Mouse (Mus musculus): Measurements from ENCODE around the gene Akap13.

The Akap13 gene

DNA sequence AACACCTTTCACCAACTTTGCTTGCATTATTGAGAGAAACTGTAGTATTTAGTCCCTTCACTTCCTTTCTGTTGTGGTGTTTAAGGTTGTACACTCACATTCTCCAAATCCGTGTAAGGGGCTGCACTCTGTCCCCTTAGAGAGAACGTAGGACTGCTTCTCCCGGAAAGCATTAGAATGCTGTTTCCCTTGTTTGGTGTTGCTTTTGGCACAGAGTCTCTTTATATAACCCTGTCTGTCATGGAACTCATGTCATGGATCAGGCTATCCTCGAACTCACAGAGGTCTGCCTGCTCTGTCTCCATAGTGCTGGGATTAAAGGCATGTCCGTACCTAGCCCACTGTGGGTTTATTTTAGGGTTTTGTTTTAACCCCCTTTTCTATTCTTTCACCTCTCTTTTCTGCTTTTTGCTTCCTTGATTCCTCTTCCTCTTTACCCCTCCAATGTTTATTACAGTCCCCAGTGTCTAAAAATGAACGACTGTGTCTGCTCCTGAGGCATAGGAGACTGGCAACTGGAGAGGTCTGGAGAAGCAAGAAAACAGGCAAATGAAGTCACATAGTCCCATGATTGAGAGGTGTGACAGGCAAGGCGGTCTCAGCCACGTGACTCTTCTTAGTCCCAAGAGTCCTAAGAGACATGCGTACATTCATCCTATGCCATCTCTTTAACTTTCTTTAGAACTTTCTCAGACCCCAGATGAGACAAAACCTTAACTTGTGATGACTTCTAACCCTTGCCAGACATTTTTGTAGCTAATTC is 186.3 kb downstream of the Akap13 start:
- DNase-seq: peak; percentile 94

DNA sequence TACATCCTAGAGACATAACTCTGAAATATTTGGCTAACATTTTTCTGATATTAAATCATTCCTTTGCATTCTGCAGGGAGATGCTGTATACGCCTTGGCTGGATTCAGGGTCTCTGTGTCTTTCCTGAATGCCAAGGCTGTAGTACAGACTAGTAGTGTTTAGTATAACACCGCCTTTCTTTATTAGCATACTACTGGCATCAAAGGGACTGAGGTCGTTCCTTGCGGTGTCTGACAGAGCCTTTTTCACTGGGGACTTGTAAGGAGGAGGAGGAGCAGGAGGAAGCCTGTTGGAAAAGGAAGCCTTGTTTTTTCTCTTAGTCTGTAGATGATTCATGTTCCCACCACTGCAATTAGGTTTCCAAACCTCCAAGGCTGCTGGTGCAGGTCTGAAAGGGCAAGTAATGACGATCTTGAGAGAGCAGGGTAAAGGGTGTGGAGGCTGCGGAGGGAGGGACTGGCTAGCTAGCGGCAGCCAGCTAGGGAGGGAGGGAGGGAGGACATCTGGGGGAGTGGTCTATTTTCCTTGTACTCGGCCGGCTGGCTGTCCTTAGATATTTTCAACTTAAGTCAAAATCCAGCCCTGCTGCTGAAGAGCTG is 186.9 kb downstream of the Akap13 start:
- DNase-seq: peak; percentile 99

DNA sequence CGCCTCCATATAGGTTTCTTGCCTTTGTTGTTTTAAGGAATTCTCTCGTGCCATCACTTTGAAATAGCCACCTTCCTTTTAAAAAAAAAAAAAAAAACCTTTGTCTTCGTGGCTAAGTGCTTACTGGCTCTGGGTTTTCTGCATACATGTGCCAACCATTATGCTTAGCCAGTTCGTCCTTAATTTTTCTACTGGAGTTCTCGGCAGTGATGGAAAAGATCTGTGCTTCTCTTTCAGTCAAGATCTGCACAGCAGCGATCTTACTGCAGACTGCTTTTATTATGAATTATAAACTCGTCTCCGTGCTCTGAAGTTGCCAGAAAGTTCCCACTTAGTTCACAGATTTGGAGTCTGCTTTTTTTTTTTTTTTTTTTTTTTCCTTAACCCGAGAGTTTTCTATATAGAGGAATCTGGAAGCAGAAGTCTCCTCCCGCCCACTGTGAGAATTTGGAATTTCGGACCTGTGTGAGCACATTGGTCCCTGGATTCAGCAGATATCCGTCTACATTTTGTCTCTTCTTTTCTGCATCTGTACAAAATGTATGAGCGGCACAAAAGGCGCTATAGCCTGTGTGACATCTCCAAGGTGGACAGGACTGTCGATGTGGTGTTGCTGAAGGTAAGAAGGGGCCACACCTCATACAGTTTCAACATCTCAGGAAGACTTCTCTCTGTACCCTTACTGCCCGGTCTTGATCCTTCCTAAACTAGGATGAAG is 187.7 kb downstream of the Akap13 start:
- DNase-seq: peak; percentile 92

DNA sequence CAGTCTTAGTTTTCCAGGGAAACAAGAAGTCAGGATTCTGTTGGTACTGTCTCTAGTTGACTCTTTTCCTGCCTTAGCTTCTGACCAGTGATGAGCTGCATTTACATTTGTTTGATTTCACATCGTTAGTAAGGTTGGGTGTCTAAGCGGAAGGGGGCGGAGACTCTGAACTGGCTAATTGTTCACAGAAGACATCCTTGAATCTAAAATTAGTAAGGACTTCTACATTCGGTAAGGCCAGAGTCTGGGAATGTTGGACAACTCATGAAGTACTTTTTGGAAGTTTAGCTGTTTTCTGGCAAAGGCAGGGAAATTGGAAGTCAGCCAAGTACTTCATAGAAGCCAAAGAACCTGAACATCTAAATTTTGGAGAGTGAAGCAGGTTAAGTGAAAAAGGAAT is 188.7 kb downstream of the Akap13 start:
- DNase-seq: peak; percentile 94

DNA sequence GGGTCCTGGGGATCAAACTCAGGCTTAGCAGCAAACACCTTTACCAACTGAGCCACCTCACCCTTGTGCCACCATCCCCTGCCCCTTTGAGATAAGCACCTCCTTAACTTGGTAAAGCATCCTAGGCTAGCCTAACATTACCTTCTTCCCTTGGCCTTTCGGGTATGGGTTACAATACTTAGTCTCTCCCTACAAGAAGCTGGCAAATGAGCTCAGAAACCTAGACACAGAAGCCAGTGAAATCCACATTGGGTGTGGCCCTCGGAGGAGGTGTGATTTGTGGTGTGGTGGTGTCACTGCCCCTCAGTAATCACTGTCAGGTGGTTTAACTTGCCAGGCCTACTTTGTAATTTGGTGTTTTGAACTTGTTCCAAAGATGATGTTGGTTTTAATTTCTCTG is 189.3 kb downstream of the Akap13 start:
- DNase-seq: peak; percentile 90

DNA sequence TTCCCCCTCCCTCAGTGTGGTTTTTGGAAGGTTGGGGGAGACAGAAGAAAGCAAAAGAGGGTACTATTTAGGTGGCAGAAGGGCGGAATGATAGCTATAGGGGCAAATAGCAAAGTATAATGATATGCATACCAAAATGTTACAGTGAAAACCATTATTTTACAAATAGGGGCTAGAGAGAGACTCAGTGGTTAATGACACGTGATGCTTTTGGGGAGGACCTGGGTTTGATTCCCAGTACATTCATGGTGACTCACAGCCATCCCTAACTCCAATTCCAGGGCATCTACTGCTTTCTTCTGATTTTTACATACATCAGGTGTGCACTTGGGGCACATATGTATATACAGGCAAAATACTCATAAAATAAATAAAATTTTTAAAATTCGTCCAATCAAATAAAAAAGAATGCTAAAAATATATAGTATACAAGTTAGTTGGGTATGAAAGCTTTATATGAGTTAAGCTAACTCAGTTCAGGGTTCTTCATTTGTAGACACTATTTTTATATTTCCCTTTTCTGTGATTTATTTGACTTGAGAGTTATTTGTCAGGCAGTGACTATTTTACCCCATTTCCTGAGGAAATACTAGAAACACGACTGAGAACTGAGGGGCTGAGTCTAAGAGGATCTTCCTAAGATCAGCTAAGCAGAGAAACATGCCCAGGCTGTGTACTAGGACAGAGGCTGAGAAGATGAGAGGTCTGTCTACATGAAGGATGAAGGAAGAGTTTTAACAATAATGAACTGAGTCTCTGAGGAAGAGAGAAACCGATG is 190.0 kb downstream of the Akap13 start:
- DNase-seq: no peak

DNA sequence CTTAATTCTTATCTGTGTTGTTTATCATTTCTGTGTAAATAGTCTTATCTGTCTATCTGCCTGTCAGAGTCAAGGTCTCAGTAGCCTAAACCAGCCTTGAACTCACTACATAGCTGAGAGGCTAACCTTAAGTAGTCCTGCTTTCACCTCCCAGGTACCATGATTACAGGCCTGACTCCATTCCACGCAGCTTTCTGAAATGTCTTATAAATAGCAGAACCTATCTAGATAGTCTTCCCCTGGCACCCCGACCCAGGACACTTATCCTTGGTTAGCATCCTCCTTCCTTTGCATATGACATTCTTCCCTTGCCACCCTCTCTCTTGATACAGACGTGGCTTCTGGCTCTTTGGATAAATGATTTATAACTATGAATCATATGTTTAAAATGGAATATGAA is 192.7 kb downstream of the Akap13 start:
- peak; percentile 69 for DNase-seq

DNA sequence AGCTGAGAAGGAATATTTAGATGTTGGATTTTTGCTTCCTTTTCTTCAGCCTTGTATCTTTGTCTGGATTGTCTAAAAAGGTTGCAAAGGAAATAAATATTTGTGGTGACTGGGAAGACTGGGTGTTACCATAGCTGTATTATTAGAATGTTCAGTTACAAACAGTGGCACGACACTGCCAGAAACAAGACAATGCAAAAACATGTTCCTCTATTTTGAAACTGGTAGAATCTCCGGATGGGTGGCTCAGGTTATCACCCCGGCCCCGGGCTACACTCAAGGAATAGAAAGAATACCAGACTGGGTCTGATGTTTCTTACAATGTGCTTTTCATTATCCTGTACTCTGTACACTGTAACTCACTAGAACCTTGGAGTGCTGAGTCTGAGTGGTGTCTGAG is 193.6 kb downstream of the Akap13 start:
- DNase-seq: peak; percentile 94

DNA sequence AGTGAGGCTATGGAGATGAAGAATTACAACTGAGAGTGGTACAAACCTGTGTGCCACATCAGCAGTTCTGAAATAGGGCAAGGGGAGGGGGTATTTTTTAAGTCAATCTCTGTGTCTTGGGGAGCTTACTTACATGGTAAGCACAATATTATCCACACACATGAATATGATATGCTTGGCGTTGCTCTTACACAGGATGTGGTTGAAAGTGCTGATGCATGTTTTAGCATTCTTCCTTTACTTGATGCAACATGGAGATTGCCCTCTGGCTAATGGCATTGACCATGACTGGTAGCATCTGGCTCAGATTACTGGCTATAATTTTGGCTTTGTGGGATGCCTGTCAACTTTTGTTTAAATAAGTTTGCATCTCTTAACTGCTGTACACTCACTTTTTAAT is 194.6 kb downstream of the Akap13 start:
- DNase-seq: no peak

DNA sequence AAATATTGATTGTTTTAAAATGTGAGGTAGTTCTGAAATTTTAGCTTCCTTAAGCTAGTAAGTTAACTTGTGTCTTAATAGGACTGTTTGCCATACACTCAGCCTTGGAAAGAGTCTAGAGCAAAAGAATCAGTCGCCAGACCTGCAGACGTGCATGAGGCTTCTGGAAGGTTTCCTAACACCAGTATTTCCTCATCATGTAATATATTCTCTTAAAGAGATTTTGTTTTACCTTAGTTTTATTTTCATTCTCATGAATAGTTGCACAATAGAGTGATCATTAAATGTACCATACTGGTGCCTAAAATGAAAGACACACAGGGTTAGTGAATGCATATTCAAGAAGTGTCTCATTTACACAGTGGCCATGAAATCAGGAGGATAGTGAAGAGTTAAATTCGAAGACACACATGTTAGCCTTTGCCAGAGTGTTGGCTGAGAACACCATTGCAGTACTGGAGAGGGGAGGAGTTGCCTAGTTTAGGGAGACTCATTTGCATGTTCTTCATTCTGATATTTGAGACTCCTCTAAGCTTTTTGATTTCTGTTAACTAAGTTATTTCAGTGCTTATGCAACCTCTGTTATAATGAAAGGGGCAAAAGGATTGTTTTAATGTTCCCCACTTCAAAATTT is 198.5 kb downstream of the Akap13 start:
- peak; percentile 66 for DNase-seq

DNA sequence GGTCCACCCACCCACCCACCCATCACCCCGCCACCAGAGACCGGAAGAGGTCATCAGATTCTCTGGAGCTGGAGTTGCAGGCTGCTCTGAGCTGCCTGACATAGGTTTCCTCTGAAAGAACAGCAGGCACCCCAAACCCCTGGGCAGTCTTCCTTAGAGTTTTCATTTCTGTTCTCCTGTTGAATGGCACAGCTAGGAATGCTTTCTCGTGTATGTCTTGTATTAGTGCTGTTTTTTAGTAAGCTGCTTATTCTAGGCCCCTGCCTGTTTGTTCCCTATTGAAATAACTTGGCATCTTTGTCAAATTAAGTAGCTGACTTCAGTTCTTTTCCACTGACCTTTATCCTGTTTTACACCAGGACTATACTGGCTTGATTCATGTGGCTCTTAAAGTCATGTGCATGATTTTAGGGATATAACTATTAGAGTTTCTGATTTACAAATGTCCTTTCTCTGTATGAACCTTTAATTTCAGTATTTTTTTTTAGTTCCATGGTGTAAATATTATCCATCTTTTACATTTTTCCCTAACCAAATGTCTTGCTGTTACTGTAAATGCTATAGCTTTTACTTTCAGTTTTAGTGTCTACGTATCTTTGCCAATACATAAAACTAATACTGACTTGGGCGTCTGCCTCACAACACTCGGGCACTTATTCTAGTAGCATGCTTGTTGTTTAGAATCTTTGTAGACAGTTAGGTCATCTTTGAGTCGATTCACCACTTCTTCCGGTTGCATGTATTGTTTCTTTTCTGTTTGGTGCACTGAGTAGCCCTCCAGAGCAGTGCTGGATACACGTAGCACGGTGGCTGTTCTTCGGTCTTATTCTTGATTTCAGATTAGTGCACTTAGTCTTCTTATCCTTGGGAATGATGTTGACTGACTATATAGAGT is 200.1 kb downstream of the Akap13 start:
- peak; percentile 85 for DNase-seq

DNA sequence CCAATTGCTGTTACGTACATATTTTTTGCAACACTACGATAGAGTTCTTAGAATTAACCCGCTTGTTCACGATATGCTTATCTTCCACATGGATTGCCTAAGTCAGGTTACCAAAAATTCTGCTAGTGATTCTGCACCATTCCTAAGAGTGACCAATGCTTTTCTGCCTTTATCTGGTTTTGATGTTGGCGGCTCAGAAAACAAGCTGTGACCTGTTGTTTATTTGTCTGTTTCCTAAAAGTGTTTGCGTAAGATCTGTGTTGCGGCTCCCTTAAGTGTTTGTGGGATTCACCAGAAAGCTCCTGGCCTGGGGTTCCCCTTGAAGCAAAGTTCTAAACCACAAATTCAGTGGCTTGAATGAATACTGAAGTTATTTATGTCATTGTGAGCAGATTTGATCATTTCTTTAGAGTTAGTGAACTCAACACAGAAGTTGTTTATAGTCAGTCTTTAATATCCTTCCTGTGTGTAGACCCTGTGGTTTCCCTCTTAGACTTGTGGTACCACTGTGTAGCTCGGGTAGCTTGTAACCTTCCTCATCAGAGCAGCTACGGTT is 201.0 kb downstream of the Akap13 start:
- DNase-seq: peak; percentile 82

DNA sequence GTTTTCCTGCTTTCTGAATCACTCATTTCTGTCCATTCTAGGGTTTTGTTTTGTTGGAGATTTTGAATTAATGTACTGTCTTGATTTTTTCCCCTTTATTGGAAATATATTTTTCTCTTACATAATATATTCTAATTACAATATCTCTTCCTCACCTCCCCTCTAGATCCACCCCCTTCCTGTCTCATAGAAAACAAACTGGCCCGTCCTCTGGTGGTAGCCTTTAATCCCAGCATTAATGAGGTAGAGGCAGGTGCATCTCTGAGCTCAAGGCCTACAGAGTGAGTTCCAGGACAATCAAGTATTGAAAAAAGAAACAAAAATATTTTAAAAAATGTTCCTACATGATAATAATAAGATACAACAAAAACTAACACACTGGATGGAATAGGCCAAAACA is 201.6 kb downstream of the Akap13 start:
- peak; percentile 78 for DNase-seq

DNA sequence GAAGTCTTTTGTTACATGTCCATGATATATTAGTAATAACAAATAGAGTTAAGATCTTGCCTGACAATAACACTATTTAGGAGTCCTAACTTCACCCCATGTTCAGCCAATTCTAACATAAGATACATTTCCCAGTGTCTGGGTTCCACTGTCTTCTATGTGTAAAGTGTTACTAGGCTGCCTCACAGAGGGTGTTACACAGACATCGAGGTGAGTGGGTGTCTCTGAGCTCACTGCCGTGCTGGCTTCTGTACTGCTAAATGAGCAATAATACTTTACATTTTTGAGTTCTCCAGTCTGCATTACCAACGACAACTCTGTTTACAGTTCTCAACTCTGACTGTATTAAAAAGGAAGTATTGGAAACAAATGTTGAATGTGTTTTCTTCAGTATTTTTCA is 209.1 kb downstream of the Akap13 start:
- no peak for DNase-seq

DNA sequence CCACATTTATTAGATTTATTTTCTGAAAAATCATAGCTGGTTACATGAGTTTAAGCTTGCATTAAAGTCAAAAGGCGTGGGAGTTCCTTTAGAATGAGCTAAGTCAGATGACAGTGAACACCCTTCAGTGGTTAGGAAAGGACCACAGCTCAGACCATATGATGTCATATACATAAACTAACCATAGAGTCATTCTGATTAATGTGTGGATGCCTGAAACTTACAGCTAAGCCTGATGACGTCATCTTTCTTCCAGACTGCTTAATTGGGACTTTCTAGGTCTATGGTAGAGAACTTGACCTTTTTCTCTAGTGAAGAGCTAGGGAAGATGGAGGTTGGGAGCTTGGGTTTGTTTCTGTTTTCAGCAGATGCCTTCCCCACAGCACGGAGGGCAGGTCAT is 211.6 kb downstream of the Akap13 start:
- DNase-seq: no peak

DNA sequence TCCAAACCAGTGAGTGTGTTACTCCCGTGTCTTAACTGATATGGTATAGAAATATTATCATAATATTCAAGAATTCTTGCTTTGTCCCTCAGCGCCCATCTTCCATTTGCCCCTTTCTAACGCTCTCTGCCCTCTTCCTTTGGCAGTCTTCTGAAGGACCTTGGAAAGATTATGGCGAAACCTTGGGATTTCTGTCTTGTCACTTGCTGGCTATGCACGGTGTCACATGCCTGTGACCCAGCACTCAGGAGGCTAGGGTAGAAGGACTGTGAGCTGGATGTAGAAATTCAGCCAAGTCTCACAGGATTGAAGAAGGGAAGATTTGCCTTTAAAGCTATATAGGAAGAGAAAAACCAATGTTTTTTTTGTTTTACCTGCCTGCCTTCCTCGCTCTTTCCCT is 212.2 kb downstream of the Akap13 start:
- DNase-seq: peak; percentile 88

DNA sequence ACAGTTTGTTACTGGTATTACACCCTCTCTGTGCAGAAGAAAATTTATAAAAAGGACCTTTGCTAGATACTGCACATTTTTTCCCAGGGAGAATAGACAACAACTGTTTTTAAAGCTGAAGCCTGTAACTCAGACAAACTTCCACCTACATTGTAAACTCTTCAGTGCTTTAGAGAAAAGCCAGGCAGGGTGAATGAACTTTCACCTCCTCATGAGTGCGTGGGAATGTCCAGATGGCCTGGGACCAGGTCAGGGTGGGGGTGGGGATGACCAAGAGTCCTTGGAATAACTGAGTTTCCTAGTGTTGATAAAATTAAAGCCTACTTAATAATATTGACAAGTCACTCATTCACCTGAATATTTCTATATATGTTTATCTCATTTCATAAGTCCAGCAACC is 213.1 kb downstream of the Akap13 start:
- DNase-seq: peak; percentile 31

DNA sequence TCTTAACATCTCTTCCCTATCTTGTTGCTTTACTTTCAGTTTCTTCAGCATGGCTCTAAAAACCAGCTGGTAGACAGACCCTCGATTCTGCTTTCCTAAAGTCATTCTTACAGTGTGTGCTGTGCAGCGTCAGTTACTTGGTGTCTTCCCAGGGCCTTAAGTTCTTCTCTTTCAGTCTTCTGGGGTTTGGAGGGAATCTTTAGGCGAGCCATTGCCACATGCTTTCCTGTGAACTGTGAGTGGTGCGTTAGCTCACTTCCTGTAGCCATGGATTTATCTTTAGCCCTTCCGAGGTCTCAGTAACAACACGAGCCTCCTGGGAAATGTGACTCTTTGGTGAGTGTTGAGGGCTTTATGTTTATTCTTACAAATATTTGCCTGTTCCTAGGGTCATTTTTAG is 214.1 kb downstream of the Akap13 start:
- peak; percentile 96 for DNase-seq

DNA sequence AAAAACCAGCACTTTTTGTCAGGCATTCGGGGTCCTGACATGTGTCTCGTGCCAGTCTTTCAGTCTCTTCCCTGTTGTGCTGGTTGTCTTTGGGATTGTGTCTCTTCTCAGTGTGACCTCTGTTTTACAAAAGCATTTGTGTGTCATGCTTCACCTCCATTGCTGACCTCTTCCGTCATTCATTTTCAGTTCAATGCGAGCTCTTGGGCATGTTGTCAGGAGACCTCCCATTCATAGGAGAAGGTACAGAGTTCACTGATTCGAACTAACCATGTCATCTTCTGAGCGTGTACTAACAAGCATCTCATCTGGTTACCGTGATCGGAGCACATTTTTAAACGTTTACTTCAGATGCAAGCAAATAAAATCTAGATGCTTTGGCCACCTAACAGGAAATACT is 224.3 kb downstream of the Akap13 start:
- no peak for DNase-seq

DNA sequence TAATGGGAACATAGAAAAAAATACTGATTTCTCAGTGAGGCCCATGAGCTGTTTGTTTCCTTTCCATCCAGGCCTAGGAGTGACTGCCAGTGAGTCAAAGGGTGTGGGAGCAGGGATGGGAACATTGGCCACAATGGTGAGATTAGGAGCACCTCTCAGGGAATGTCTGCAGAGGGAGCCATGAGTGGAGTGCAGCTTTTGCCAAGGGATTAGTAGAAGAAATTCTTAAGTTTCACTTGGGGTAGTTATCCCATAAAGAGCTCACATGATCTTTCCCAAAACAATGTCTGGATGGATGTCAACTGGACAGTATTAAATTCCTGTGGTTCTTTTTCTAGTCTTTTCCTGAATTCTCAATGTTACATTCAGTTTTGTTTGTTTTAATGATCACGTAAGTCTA is 227.6 kb downstream of the Akap13 start:
- DNase-seq: peak; percentile 94

DNA sequence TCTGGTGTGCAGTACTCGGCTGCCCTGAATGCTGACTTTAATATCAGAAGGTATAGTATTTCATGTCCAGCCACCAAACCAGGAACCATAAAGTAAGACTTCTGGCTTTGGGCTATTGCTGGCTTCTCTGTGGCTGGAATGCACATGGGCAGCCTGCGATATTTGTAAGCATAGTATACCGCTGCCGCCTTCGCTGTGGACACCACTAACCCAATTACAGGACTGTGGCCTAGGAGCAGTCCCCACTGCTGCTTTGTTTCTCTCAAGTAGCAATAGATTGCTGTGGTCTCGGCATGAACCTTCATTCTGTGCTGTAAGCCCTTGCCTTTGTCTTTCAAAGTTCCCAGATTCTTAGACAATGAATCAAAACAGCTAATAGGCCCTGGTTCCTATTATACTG is 228.1 kb downstream of the Akap13 start:
- DNase-seq: peak; percentile 43
